Comparison of ENCODE assay signal across 41 mouse cellular contexts in the genomic region with DNA sequence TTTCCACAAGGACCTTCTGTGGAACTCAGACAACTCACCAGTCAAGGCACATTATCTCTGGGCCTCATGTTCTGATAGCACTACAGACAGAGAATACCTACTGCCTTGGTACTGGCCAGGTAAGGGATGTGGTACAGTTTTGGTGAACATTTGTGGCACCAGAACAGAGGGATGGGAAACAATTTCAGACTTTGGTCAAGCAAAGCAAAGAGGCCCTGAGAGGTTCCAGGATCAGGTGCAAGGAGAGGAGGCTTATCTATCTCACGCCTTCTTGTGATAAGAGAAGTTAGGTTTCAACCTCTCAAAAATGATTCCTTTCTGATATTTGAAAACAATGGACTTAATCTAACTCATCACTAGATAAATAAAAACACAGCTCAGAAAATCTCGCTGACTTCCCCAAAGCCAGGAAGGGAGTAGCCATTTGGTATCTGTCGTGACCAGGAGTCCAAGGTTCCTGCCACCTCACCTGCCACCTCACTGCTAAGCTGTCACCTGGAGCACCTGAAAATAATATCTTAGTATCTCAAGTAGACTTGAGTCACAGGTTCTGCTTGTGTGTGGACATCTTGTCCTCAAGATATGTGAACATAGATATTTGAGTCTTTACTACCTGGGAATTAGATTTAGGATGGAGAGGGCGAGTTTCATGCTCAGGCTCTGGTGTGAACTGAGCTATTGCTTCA. TPM values are rescaled to one million over a fixed set of nuclear protein-coding genes. Genes with fewer than 3 reads are reported as not detected.
"Had no signal": no experiment of that assay in that cellular context is flagged by ENCODE, and none has a peak within 500 bp of the region (broad histone marks: within the 10 kb centered on the region; RNA-seq: fewer than 3 reads in every experiment).

No protein-coding gene starts in this region.

- H3K9ac ChIP-seq: heart, embryonic 12.5 days; hindbrain, embryonic 12.5 days; hindbrain, embryonic 14.5 days; limb, embryonic 13.5 days; limb, embryonic 15.5 days; liver, embryonic 14.5 days had no signal

- H3K27ac ChIP-seq: gastrocnemius, adult 2 months; heart, embryonic 10.5 days; hindbrain, embryonic 10.5 days; hindbrain, embryonic 12.5 days; hindbrain, embryonic 14.5 days; layer of hippocampus, adult 2 months; limb, embryonic 13.5 days; limb, embryonic 15.5 days; liver, embryonic 14.5 days had no signal

- ATAC-seq: hindbrain, embryonic 16.5 days; inflammation-experienced regulatory T-cells, adult 6 months had no signal

- H3K4me3 ChIP-seq: gastrocnemius, adult 2 months; heart, embryonic 10.5 days; heart, embryonic 12.5 days; hindbrain, embryonic 10.5 days; hindbrain, embryonic 12.5 days; layer of hippocampus, adult 2 months; limb, embryonic 13.5 days; limb, embryonic 15.5 days had no signal

- H3K4me1 ChIP-seq: heart, embryonic 10.5 days; heart, embryonic 12.5 days; hindbrain, embryonic 10.5 days; hindbrain, embryonic 12.5 days; limb, embryonic 13.5 days; limb, embryonic 15.5 days had no signal

- H3K27me3 ChIP-seq: heart, embryonic 12.5 days; hindbrain, embryonic 12.5 days; limb, embryonic 13.5 days; limb, embryonic 15.5 days had no signal

- DNase-seq: gastrocnemius, adult 2 months; gastrocnemius, postnatal 10 days; gastrocnemius, postnatal 25 days; heart, adult 18-20 months; heart, postnatal 10 days; heart, postnatal 4 days; kidney, adult 11 months; kidney, adult 8-10 months; kidney, postnatal 10 days; kidney, postnatal 25 days; kidney, postnatal 4 days; layer of hippocampus, adult 9-11 months; layer of hippocampus, postnatal 36 days; left cerebral cortex, postnatal 4 days had no signal

- H3K36me3 ChIP-seq: heart, embryonic 10.5 days; heart, embryonic 12.5 days; hindbrain, embryonic 10.5 days; hindbrain, embryonic 12.5 days; limb, embryonic 13.5 days; limb, embryonic 15.5 days had no signal

- H3K4me2 ChIP-seq: heart, embryonic 12.5 days; hindbrain, embryonic 12.5 days; hindbrain, embryonic 14.5 days; limb, embryonic 13.5 days; limb, embryonic 15.5 days; liver, embryonic 11.5 days had no signal

- H3K9me3 ChIP-seq: heart, embryonic 10.5 days; heart, embryonic 12.5 days; hindbrain, embryonic 10.5 days; hindbrain, embryonic 12.5 days; limb, embryonic 13.5 days; limb, embryonic 15.5 days had no signal

RNA-seq across cellular contexts. Expression of a gene that starts 21.4 kb away (rescaled TPM):
- total RNA-seq: gastrocnemius, adult 2 months; granulocyte monocyte progenitor cell, adult 5-6 weeks; heart, adult 18-20 months; heart, adult 8-10 months; heart, postnatal 10 days; heart, postnatal 25 days; heart, postnatal 4 days; layer of hippocampus, adult 2 months; layer of hippocampus, postnatal 14 days; layer of hippocampus, postnatal 36 days; left cerebral cortex, adult 18-20 months; left cerebral cortex, adult 8-10 months; left cerebral cortex, postnatal 10 days; left cerebral cortex, postnatal 25 days; left cerebral cortex, postnatal 4 days had no signal
- polyA plus RNA-seq: heart, embryonic 10.5 days; heart, embryonic 12.5 days; heart, embryonic 14.5 days; heart, embryonic 16.5 days; hindbrain, embryonic 10.5 days; hindbrain, embryonic 12.5 days; hindbrain, embryonic 14.5 days; hindbrain, embryonic 16.5 days; inflammation-experienced regulatory T-cells, adult 6 months; kidney, embryonic 14.5 days; kidney, embryonic 16.5 days; limb, embryonic 11.5 days; liver, embryonic 11.5 days; liver, embryonic 14.5 days had no signal

RNA-seq across cellular contexts. Expression of a gene that starts 27.2 kb away (rescaled TPM):
- total RNA-seq: gastrocnemius, adult 2 months; gastrocnemius, postnatal 10 days; gastrocnemius, postnatal 25 days; granulocyte monocyte progenitor cell, adult 5-6 weeks; heart, adult 18-20 months; heart, adult 8-10 months; heart, postnatal 10 days; heart, postnatal 25 days; heart, postnatal 4 days; layer of hippocampus, adult 2 months; layer of hippocampus, postnatal 14 days; layer of hippocampus, postnatal 36 days; left cerebral cortex, adult 18-20 months; left cerebral cortex, postnatal 10 days; left cerebral cortex, postnatal 25 days; left cerebral cortex, postnatal 4 days had no signal
- polyA plus RNA-seq: frontal cortex, adult 2 months; heart, embryonic 10.5 days; heart, embryonic 12.5 days; heart, embryonic 14.5 days; heart, embryonic 16.5 days; hindbrain, embryonic 10.5 days; hindbrain, embryonic 12.5 days; hindbrain, embryonic 14.5 days; hindbrain, embryonic 16.5 days; inflammation-experienced regulatory T-cells, adult 6 months; kidney, embryonic 14.5 days; kidney, embryonic 16.5 days; limb, embryonic 11.5 days; limb, embryonic 13.5 days; limb, embryonic 15.5 days; liver, embryonic 11.5 days; liver, embryonic 14.5 days had no signal

RNA-seq across cellular contexts. Expression of a gene that starts 40.3 kb away (rescaled TPM):
- total RNA-seq: gastrocnemius, adult 2 months; gastrocnemius, postnatal 10 days; gastrocnemius, postnatal 25 days; gastrocnemius, postnatal 4 days; granulocyte monocyte progenitor cell, adult 5-6 weeks; heart, adult 18-20 months; heart, adult 8-10 months; heart, postnatal 10 days; heart, postnatal 25 days; heart, postnatal 4 days; layer of hippocampus, adult 2 months; layer of hippocampus, postnatal 14 days; layer of hippocampus, postnatal 36 days; left cerebral cortex, adult 18-20 months; left cerebral cortex, adult 8-10 months; left cerebral cortex, postnatal 10 days; left cerebral cortex, postnatal 25 days; left cerebral cortex, postnatal 4 days had no signal
- polyA plus RNA-seq: frontal cortex, adult 2 months; heart, embryonic 10.5 days; heart, embryonic 12.5 days; heart, embryonic 14.5 days; heart, embryonic 16.5 days; hindbrain, embryonic 10.5 days; hindbrain, embryonic 12.5 days; hindbrain, embryonic 14.5 days; hindbrain, embryonic 16.5 days; inflammation-experienced regulatory T-cells, adult 6 months; kidney, embryonic 14.5 days; kidney, embryonic 16.5 days; limb, embryonic 11.5 days; limb, embryonic 13.5 days; limb, embryonic 15.5 days; liver, embryonic 11.5 days; liver, embryonic 14.5 days had no signal
